Mouse (Mus musculus) left cerebral cortex, adult 8-10 months (tissue): Measurements from ENCODE around the gene Hist1h2bh. TPM values are rescaled to one million over a fixed set of nuclear protein-coding genes. Genes with fewer than 3 reads are reported as not detected.
"Not testable (repeated sequence)": the region's sequence is repeated elsewhere in the genome, so short reads cannot be mapped to it uniquely, and the experiment has no call there.

Source experiments
- DNase-seq, 2 experiments: peaks; one replicate each; pipeline ENCODE4 v3.0.0; 2022; ENCODE audit warnings: low spot score in 2 of 2
- total RNA-seq, 4 experiments: library from RNA; stranded (reverse); gene quantifications; 2 replicates each; pipeline ENCODE4 v1.2.4; 2022

Hist1h2bh gene
- total RNA-seq, 4 experiments from 2014 or later: 0.84 to 1.6 (median 0.98) TPM

- DNase-seq: peak; percentile 74 to 96
Measured at GRCm38 (mm10) chr13:23573898-23574524, 30.8 kb upstream of the Hist1h2bh start, which contains the start of the genes Hist1h2bf and Hist1h2ad. Gene Hist1h2bf (minus strand): TSS chr13:23574196. Gene Hist1h2ad (plus strand): TSS chr13:23574381.

- DNase-seq: not testable (repeated sequence)
Measured at GRCm38 (mm10) chr13:23573034-23573897, 30.1 kb upstream of the Hist1h2bh start.

GRCm38 (mm10) chr13:23572218-23573033 is 29.2 kb upstream of the Hist1h2bh start:
- no peak for DNase-seq

DNA sequence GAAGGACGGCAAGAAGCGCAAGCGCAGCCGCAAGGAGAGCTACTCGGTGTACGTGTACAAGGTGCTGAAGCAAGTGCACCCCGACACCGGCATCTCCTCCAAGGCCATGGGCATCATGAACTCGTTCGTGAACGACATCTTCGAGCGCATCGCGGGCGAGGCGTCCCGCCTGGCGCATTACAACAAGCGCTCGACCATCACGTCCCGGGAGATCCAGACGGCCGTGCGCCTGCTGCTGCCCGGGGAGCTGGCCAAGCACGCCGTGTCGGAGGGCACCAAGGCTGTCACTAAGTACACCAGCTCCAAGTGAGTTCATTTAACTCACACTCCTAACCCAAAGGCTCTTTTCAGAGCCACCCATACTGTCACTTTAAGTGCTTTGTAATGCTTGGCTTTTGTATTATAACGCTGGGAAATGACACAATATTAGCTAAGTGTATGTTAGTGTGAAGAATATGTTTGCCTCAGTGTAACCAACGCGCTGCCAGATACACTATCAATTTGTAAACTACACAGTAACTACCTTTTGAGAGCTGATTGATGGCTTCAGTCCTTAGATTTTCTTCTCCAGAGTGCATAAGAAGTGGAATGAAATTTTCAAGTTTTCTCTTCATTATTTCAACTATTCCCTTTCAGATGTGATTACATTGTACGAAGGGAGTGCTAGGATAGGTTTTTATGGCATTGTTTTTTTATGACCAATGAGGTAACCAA is 28.5 kb upstream of the Hist1h2bh start:
- DNase-seq: not testable (repeated sequence)

- DNase-seq: peak; percentile 68 to 74
Measured at GRCm38 (mm10) chr13:23571022-23571503, 27.9 kb upstream of the Hist1h2bh start, which contains the start of the genes Hist1h2ae and Hist1h2bg. Gene Hist1h2ae (minus strand): TSS chr13:23571220. Gene Hist1h2bg (plus strand): TSS chr13:23571396.

- not testable (repeated sequence) for DNase-seq
Measured at GRCm38 (mm10) chr13:23570261-23571021, 27.2 kb upstream of the Hist1h2bh start.

- DNase-seq: no peak
Measured at GRCm38 (mm10) chr13:23564482-23564881, 21.3 kb upstream of the Hist1h2bh start.

DNA sequence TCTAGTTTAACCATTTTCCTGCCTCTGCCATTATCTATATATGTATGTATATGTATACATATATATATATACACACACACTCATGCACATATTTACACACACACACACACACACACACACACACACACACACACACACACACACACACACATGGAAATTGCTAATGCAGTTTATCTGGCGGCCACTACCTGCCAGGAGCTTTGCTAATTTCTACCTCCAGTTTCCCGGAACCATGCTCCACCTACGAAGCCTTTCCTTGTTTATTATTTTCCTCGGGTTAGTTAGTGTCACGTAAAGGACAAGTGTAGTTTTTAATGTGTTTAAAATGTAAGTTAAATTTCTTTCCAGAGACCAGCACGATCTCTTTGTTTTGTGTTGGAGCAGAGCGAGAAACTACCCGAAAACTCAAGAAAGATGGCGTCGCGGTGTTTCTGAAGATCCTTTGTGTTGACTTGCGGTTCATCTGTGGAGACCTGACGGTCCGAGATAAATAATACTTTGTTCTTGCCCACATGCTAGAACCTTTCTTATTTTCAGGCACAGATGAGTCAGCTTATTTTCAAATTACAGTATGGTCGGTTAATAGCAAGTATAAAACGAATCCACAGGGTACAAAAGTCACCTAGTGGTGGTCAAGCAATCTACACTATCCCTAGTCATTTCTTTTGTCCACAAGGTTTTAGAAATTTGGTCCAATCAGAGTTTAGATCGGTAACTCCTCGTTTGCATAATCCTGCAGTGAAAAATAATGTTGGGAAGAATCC is 19.7 kb upstream of the Hist1h2bh start:
- DNase-seq: no peak

GRCm38 (mm10) chr13:23561883-23562659 is 18.9 kb upstream of the Hist1h2bh start, which contains the start of gene Hist1h3e:
Gene Hist1h3e (minus strand): TSS chr13:23562369.
- DNase-seq: peak; percentile 91 to 94

DNA sequence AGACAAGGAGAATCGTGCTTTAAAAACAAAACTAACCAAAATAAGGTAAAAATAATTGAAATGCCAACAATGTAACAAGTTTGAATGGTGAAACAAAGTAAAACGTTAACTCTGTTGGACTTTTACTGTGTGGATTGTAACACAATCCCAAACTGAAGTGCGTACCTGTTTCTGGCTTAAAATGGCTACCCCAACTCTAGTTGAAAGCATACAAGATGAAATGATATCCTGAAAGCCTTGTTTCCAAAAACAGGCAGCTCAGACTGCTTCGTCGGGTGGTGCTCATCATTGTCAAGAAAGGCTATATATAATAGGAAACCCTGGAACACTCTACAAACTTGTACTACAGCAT is 18.3 kb upstream of the Hist1h2bh start:
- DNase-seq: not testable (repeated sequence)

DNA sequence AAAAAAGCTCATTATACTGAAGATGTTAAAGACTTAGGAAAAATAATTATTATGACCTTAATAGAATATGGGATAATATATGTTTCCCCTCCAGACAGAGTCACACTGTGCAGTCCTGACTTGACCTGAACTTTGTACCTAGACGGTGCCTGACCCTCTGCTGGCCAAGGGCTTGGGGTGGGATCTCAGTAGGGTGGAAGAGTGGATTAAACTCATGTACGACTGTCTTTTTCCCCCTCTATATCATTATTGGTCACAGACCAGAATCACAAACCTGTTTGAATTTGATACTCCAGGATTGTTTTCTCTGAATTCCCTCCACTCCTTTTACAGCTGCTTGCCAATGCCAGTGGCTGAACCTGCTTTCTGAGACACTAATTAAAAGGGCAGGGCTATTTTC is 17.5 kb upstream of the Hist1h2bh start:
- not testable (repeated sequence) for DNase-seq

DNA sequence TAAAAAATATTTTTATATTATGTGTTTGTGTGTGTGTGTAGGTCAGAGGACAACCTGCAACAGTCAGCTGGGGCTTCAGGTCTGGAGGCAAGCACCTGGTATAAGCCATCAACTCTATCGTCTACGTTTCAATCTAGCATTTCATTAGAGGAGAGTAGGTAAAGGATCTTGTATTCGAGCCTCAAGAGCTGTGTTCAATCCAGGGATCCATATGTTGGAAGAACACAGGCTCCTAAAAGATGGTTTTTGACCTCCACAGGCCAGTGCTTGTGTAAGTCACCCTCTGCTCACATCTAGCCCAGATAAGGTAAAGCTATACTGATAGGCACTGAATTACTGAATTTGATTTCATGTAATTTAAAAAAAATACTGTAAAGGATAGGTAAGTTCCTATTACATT is 13.7 kb upstream of the Hist1h2bh start:
- DNase-seq: no peak

DNA sequence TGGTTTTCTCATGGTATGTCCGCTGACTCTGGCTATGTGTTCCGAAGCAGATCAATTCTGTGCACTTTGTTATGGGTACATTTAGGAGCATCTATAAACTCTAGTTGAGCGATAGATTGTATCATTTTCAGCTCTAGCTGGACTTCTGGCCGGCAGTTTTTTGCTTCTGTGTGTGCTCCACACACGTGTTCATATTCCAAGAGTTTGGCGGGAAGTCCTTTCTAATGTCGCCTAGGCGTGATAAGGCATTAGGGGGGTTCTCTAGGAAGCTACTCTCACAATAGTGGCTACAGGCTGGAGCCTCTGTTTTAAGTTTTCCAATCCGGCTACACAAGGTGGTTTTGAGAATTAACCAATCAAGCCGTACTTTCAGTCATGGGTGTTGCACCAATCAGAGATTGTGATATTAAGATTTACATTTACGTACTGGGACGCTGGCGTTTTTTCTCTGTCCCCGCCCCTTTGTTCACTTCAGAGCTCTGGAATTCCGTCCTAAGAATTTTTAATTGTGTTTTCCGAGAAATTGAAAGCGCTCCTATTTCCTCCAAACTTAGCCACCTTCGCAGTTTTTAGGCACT is 12.7 kb upstream of the Hist1h2bh start:
- peak; percentile 54 to 73 for DNase-seq

GRCm38 (mm10) chr13:23554925-23555838 is 12.0 kb upstream of the Hist1h2bh start:
- peak; percentile 69 to 80 for DNase-seq

DNA sequence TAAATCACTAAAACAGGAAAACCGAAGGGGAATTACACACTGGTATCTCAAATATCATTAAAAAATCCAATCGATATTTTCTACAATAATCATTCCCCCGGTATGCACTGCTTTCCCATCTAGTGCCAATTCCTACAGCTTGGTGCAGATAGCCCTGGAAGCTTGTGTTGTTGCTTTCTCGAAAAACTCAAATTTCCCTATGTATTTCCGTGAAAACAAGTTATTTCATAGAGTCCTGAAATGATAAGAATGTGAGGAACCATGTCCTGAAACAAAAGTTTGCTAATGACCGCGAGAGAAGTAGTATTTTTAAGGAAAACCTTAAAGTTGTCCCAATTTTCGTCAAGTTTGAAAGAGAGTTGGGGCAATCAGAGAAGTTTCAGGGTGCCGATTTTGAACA is 11.2 kb upstream of the Hist1h2bh start:
- DNase-seq: no peak

DNA sequence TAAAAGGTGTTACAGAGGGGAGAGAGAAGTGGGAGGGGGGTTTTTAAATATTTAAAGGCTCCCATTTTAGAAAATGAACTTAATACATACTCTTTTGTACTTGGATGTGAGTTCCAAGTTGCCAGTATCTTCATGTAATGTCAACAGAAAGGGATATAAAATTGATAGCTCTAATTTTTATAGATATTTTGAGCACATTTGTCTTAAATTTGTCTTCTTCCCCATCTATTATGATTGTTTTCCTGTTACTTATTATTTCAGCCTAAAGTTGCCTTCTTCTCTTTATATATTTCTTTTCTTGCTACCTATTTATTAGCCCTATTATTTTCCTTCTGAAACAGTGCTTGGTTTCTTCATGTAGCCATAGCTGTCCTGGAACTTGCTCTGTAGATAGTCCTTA is 9.8 kb upstream of the Hist1h2bh start, which contains the start of gene Hist1h1d:
Gene Hist1h1d, plus strand, starts transcription at position 301 of the 400 bp plus-strand sequence.
- DNase-seq: no peak
